Mouse (Mus musculus): Measurements from ENCODE around the gene Cemip. TPM values are rescaled to one million over a fixed set of nuclear protein-coding genes. Genes with fewer than 3 reads are reported as not detected.

Gene Cemip
- total RNA-seq, 2 experiments from 2014 or later = 29.6 to 32.6 TPM

- intact Hi-C loops (cut with DNase I) = no loop called here
- no peak for DNase-seq (ENCODE audit: extremely low spot score in 1 of 2, low spot score in 2 of 2)
Measured at GRCm38 (mm10) chr7:83989294-83989693, 97.0 kb downstream of the Cemip start.

GRCm38 (mm10) chr7:83985751-83986150, 100.6 kb downstream of the Cemip start:
- no peak for DNase-seq (ENCODE audit: extremely low spot score in 1 of 2, low spot score in 2 of 2)
- intact Hi-C loops (cut with DNase I) = no loop called here

- no peak for DNase-seq (ENCODE audit: extremely low spot score in 1 of 2, low spot score in 2 of 2)
- intact Hi-C loops (cut with DNase I) = no loop called here
Measured at GRCm38 (mm10) chr7:83982566-83982965, 103.7 kb downstream of the Cemip start.

- DNase-seq (ENCODE audit: extremely low spot score in 1 of 2, low spot score in 2 of 2) = no peak
- intact Hi-C loops (cut with DNase I) = no loop called here
Measured at GRCm38 (mm10) chr7:83978945-83979536, 107.3 kb downstream of the Cemip start.

GRCm38 (mm10) chr7:83978410-83978809, 107.9 kb downstream of the Cemip start:
- DNase-seq (ENCODE audit: extremely low spot score in 1 of 2, low spot score in 2 of 2) = no peak
- intact Hi-C loops (cut with DNase I) = no loop called here

- DNase-seq (ENCODE audit: extremely low spot score in 1 of 2, low spot score in 2 of 2) = no peak
- intact Hi-C loops (cut with DNase I) = no loop called here
Measured at GRCm38 (mm10) chr7:83976413-83976958, 109.8 kb downstream of the Cemip start.

- intact Hi-C loops (cut with DNase I) = no loop called here
- DNase-seq (ENCODE audit: extremely low spot score in 1 of 2, low spot score in 2 of 2) = no peak
Measured at GRCm38 (mm10) chr7:83975283-83975682, 111.0 kb downstream of the Cemip start.

- intact Hi-C loops (cut with DNase I) = no loop called here
- no peak for DNase-seq (ENCODE audit: extremely low spot score in 1 of 2, low spot score in 2 of 2)
Measured at GRCm38 (mm10) chr7:83972485-83972884, 113.8 kb downstream of the Cemip start.

- no peak for DNase-seq (ENCODE audit: extremely low spot score in 1 of 2, low spot score in 2 of 2)
- intact Hi-C loops (cut with DNase I) = no loop called here
Measured at GRCm38 (mm10) chr7:83966047-83966818, 120.1 kb downstream of the Cemip start.

GRCm38 (mm10) chr7:83965181-83965580, 121.1 kb downstream of the Cemip start:
- no peak for DNase-seq (ENCODE audit: extremely low spot score in 1 of 2, low spot score in 2 of 2)
- intact Hi-C loops (cut with DNase I) = no loop called here

- no peak for DNase-seq (ENCODE audit: extremely low spot score in 1 of 2, low spot score in 2 of 2)
- intact Hi-C loops (cut with DNase I) = no loop called here
Measured at GRCm38 (mm10) chr7:83952511-83952910, 133.8 kb downstream of the Cemip start.

GRCm38 (mm10) chr7:83951327-83951726, 135.0 kb downstream of the Cemip start:
- no peak for DNase-seq (ENCODE audit: extremely low spot score in 1 of 2, low spot score in 2 of 2)
- intact Hi-C loops (cut with DNase I) = no loop called here

- DNase-seq (ENCODE audit: extremely low spot score in 1 of 2, low spot score in 2 of 2) = no peak
- intact Hi-C loops (cut with DNase I) = no loop called here
Measured at GRCm38 (mm10) chr7:83949662-83950061, 136.6 kb downstream of the Cemip start.

GRCm38 (mm10) chr7:83948743-83949142, 137.6 kb downstream of the Cemip start:
- intact Hi-C loops (cut with DNase I) = no loop called here
- DNase-seq (ENCODE audit: extremely low spot score in 1 of 2, low spot score in 2 of 2) = no peak

- intact Hi-C loops (cut with DNase I) = no loop called here
- DNase-seq (ENCODE audit: extremely low spot score in 1 of 2, low spot score in 2 of 2) = peak in 1 of 2 experiments; percentile 30
Measured at GRCm38 (mm10) chr7:83941701-83942101, 144.6 kb downstream of the Cemip start.

GRCm38 (mm10) chr7:83940136-83940535, 146.2 kb downstream of the Cemip start:
- DNase-seq (ENCODE audit: extremely low spot score in 1 of 2, low spot score in 2 of 2) = no peak
- intact Hi-C loops (cut with DNase I) = no loop called here

- no peak for DNase-seq (ENCODE audit: extremely low spot score in 1 of 2, low spot score in 2 of 2)
- intact Hi-C loops (cut with DNase I) = no loop called here
Measured at GRCm38 (mm10) chr7:83939017-83939721, 147.1 kb downstream of the Cemip start.

- intact Hi-C loops (cut with DNase I) = no loop called here
- no peak for DNase-seq (ENCODE audit: extremely low spot score in 1 of 2, low spot score in 2 of 2)
Measured at GRCm38 (mm10) chr7:83921637-83922036, 164.7 kb downstream of the Cemip start.

GRCm38 (mm10) chr7:83920241-83920640, 166.1 kb downstream of the Cemip start:
- intact Hi-C loops (cut with DNase I) = no loop called here
- no peak for DNase-seq (ENCODE audit: extremely low spot score in 1 of 2, low spot score in 2 of 2)

GRCm38 (mm10) chr7:83914566-83914965, 171.7 kb downstream of the Cemip start:
- DNase-seq (ENCODE audit: extremely low spot score in 1 of 2, low spot score in 2 of 2) = peak; percentile 73 to 84
- intact Hi-C loops (cut with DNase I) = loop anchor here (5.0 kb wide), 3 partner anchors 173 to 443 kb away; partner anchors contain the start of gene Cemip
